Mouse (Mus musculus) liver, adult (tissue): Measurements from ENCODE around the gene B3galt4.
A peak's percentile ranks its signal among the peaks of the same experiment; 100 is the strongest.

Source experiments
- GATA4 ChIP-seq: IDR thresholded peaks from 2 replicates; pipeline ENCODE4 v1.6.1; 2014; ENCODE audit warnings: mild to moderate bottlenecking, low read length; ENCODE audit not compliant: insufficient replicate concordance

The B3galt4 gene

GRCm38 (mm10) chr17:33951021-33951946, at the start of gene B3galt4:
TSS of gene B3galt4 (minus strand) at chr17:33951488.
- TF ChIP-seq GATA4 = no peak

GRCm38 (mm10) chr17:34000150-34000537, 48.9 kb upstream of the B3galt4 start, which contains the start of gene H2-K1:
TSS of gene H2-K1 (minus strand) at chr17:34000347.
- TF ChIP-seq GATA4 = peak; percentile 34; the same call in 1 of the 2 replicates

- no peak for TF ChIP-seq GATA4
Observed at GRCm38 (mm10) chr17:33999341-34000149, 48.3 kb upstream of the B3galt4 start.

- TF ChIP-seq GATA4 = no peak
Observed at GRCm38 (mm10) chr17:33995651-33996050, 44.4 kb upstream of the B3galt4 start.

GRCm38 (mm10) chr17:33994959-33995358, 43.7 kb upstream of the B3galt4 start:
- TF ChIP-seq GATA4 = no peak

GRCm38 (mm10) chr17:33991788-33992664, 40.7 kb upstream of the B3galt4 start:
- no peak for TF ChIP-seq GATA4

- no peak for TF ChIP-seq GATA4
Observed at GRCm38 (mm10) chr17:33980181-33981035, 29.1 kb upstream of the B3galt4 start.

- TF ChIP-seq GATA4 = peak; percentile 97
Observed at GRCm38 (mm10) chr17:33979512-33980050, 28.3 kb upstream of the B3galt4 start.

GRCm38 (mm10) chr17:33978631-33979031, 27.3 kb upstream of the B3galt4 start:
- peak; percentile 68; the same call in 1 of the 2 replicates for TF ChIP-seq GATA4

- no peak for TF ChIP-seq GATA4
Observed at GRCm38 (mm10) chr17:33977861-33978557, 26.7 kb upstream of the B3galt4 start.

GRCm38 (mm10) chr17:33973572-33973971, 22.3 kb upstream of the B3galt4 start:
- TF ChIP-seq GATA4 = no peak

GRCm38 (mm10) chr17:33972691-33973090, 21.4 kb upstream of the B3galt4 start:
- TF ChIP-seq GATA4 = no peak

GRCm38 (mm10) chr17:33969394-33969793, 18.1 kb upstream of the B3galt4 start:
- no peak for TF ChIP-seq GATA4
